Mouse (Mus musculus) urinary bladder, postnatal 4 days (tissue): ENCODE results near the gene Rgs9bp.
"Not testable (repeated sequence)": the region's sequence is repeated elsewhere in the genome, so short reads cannot be mapped to it uniquely, and the experiment has no call there.

Source experiments
- DNase-seq, 2 experiments: peaks; one replicate each; pipeline ENCODE4 v3.0.0; 2021 to 2022; ENCODE audit warnings: low spot score in 2 of 2

Rgs9bp gene

GRCm38 (mm10) chr7:35530544-35530943 lies 54.8 kb downstream of the Rgs9bp start:
- not testable (repeated sequence) for DNase-seq

GRCm38 (mm10) chr7:35530026-35530425 lies 55.4 kb downstream of the Rgs9bp start:
- DNase-seq: no peak
